Mouse (Mus musculus): ENCODE results near the gene Azin2.

Gene Azin2

DNA sequence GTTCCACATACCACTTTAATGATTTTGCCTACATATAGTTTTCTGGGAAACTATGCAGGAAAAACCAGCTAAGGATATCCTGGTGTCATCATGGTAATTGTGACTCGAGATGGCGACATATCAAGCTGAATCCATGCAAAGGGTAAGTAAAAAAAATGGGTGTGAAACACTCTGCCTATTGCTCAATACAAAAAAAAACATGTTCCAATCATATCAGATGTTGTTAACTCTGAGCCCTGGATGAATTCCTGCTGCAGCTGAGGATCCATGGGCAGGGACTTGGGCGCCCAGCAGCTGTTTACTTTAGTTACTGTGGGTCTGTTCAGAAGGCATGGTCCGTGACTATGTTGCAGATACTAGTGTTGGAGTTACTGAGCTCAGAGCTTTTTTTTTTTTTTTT, 14.3 kb upstream of the Azin2 start:
- no peak for DNase-seq

- no peak for DNase-seq
Observed at GRCm38 (mm10) chr4:128974677-128975076, 12.4 kb upstream of the Azin2 start.

DNA sequence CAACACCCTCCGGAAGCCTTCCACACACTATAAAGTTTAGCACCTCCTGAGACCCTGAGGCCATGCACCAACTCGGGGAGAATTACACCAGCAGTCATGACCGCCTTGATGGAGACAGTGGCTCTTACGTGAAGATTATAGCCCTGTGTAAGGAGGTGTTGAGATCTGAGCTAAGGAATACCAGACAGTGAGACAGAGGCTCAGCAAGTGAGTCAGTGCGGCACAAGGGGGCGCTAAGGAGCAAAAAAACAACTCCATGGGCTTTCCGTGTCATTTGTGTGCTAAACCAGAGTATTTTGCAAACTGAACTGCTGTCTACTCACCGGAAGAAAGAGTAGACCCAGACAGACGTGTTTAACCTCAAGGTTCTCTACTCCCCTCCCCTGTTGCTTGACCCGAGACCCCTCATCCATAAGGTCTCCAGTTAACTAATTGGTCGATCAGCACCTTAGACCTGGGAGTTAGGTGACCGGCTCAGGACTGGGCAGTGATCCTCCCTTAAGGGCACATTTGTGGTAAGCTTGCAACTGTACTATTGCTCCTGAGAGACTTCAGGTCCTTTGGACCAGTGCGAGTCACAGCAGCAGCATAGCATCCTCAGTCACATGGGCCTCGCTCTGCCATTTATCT, 8.9 kb upstream of the Azin2 start:
- peak; percentile 82 for DNase-seq

DNA sequence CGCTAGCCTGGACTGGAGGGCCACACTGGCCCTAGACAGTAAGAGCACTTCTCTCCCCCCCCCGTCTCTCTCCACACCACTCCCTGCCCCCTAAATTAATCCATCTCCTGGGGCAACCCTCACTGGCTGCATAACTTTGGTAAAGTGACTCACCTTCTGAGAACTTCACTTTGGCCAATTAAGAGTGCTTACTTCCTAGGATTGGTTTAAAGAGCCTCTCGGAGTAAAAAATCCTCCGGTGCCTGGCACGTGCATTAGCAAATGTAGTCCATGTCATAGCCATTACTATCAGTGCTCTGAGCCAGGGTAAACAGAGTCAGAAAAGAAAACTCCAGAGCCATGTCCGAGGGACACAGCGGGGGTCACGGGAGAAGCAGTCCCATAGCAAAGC, 8.2 kb upstream of the Azin2 start:
- no peak for DNase-seq

GRCm38 (mm10) chr4:128969607-128970416, 7.6 kb upstream of the Azin2 start:
- no peak for DNase-seq

DNA sequence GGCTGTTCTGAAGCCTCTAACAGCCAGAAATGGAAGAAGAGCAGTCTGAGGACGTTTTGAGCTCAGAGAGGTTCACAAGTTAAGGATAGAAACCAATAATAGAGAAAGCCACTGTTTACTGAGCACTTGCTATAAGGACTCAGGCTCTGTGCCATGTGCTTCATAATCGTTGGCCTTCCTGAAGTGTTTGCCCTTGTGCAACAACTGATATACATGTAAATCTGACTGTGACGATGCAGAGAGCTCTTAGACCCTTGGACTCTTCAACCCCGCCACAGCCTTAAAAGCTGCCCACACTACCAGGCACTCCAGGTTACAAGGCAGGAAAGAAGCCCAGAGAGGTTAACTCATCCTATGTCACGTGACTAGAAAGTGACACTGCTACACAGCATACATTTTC, 6.8 kb upstream of the Azin2 start:
- DNase-seq = no peak

DNA sequence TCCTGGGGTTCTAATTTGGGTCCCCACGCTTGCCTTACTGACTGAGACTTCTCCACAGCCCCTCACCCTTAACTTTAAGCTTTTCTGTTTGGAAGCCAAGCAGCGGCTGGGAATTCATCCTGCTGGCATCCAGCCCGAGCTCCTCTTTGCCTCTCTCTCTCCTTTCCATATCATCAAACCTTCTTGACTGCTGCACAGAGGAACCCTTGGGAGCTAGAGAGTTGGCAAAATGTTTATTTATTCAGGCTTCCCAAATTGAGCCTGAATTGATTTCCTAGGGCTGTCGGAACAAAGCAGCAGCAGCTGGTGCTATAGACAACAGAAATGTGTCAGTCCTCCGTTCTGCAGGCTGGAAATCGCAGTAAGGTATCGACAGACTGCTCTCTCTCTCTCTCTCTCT, 4.5 kb upstream of the Azin2 start:
- no peak for DNase-seq

DNA sequence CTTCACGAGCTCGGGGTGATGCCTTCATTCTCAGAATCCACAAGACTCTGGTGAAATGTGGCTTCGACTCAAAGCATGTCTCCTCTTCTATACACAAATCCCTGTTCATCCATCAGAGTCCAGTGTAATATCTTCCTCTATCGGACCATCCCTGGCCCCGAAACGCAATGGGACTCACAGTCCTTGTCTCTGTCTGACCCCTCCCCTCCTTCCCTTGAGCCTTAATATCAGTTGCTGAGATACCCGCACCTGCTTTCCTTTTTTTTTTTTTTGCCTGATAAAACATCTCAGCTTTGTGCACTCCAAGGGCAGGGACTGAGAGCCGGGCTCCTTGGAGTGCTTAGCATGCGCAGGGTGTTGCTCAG, 666 bp upstream of the Azin2 start:
- no peak for DNase-seq

DNA sequence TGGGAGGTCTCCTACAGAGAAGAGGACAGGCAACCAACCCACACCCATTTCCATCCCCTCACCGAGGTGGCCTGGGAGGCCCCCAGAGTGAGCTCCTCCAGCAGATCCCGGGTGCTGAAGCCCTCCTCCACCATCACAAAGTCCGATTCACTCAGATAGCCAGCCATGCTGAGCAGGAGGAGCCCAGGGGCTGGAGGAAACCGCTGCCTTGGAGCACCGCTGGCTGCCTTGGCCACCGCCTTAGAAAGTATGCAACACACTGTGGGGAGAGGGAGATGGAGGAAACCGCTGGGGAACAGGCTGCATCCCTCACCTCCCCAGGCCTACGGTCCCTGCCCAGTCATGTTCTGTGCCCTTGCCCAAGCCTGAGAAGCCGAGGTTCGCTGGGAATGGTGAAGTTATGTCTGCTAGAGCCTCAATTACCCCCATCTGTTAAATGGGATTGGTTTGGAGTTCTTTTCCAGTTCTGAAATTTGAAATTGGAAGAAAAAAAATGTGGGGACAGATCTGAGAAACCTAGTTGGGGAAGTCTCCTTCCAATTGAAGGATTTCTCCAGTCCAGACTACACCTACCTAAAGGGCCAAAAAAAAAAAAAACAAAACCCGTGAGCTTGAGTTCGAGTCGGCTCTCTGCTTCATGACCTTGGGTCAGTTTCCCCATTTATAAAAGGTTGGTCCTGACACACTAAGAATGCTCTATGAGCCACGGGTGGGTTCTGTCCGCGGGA, 777 bp downstream of the Azin2 start:
- no peak for DNase-seq

DNA sequence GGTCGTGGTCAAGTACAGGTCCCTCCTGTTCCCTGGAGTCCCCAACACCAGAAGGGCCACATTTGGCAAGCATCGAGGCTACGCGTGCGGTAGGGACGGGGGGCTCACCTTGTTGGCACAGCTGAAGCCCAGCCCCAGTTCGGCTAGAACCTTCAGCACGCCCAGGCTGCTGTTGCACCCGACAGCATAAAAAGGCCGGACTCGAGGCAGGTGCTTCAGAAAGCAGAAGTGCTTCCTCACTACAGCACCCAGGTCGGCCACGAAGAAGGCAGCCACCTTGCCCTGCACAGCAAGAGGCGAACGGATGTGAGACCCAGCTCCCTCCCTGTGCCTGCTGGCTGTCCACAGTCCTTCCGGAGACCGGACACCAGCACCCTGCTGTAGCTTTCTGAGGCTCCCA, 2.6 kb downstream of the Azin2 start:
- no peak for DNase-seq

DNA sequence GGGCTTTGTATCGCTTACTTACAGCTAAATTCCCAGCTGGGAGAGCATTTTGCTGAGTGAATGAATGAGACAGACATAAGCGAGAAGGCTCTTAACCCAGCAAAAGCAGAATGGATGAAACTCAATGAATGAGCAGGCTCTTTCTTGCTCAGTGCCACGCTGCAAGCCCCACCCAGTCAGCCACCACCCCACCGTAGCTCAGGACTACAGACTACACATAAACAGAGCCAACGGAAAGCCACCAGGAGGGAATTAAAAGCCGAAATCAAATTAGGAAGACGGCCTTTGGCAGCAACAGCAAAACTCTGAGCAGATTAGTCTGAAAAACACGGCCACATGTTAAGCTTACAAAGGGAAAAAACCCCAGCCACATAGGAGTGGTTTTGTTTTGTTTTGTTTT, 3.4 kb downstream of the Azin2 start:
- no peak for DNase-seq

- no peak for DNase-seq
Observed at GRCm38 (mm10) chr4:128958156-128958555, 4.1 kb downstream of the Azin2 start.

GRCm38 (mm10) chr4:128957155-128957911, 4.9 kb downstream of the Azin2 start:
- DNase-seq = peak; percentile 54

DNA sequence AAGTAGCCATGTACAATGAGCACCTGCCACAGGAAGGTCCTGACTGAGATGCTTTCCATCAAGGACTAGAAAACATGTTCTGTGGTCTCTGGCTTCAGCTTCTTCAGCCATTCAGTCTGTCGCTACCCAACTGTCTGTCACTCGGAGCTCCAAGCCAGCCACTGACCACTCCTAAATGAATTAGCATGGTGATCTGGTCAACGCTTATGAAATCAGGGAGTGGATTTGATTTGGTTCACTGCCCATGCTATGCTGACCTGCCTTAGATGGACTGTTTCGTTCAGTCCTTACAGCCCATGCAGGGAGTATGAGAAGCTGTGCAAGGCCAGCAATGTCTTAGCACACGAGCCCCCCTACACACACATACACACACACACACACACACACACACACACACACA, 8.4 kb downstream of the Azin2 start:
- DNase-seq = no peak

DNA sequence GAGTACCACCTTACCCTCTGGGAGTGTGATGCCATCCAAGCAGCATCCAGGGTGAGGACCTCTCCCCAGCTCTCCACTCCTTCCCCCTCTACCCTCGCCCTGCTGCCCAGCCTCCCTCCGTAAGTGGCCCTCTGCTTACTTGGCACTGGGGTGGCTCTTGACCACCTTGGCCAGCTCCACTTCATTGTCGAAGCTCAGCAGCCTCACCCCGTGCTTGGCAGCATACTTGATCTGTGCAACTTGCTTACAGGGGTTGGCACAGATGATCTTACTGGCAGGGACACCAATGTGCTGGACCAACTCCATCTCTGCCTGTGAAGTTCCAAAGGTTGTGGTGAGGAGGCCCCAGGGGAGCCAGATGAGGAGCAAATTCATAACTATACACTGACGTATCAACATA, 11.8 kb downstream of the Azin2 start:
- DNase-seq = peak; percentile 42

DNA sequence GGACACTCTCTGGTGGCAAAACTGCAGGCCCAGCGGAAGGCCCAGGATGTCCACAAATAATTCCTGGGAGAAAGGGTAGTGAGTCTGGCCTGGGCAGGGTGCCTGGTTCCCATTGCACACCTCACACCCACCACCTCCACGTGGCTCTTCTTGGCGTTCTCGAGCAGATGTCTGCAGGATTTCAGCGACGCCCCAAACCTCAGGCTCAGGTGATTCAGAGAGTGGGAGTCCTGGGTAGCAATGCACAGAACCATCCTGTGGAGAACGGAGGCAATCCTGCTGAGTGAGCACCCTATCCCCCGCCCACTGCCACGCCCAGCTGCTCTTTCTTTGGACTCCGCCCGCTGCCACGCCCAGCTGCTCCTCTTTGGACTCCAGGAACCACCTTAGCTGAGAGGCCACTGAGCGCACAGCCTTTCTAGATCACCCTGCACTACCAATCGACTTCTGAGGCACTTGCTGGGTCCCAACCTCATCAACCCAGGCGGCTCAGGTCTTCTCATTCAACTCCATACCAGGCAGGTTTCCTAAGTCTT, 12.7 kb downstream of the Azin2 start:
- DNase-seq = no peak

- peak; percentile 72 for DNase-seq
Observed at GRCm38 (mm10) chr4:128948137-128948674, 14.0 kb downstream of the Azin2 start.

DNA sequence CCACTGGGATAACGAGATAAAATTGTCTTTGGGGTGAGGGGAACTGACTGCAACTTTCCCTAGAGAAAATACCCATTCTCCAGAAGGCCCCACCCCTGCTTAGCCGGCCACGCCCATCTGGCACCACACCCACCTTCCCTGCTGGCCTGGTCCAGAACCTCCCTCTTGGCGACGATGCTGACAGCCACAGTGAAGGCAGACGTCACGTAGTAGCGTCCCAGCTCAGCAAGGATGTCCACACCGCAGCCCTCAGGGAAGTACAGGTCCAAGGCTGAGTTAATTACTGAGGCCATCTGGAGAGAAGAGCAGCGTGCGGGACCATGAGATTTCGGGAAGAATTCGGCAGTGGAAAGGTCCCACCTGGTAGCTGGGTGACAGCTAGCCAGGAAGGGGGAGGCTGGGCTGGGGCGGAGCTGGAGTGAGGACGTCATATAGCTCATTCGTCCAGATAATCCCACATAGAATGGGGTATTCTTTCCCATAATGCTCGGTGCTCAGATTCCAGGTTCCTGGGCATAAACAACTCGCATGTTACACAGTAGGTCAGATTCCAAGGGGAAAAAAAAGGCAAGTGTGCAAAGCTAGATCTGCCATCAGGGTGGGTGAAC, 14.8 kb downstream of the Azin2 start:
- DNase-seq = no peak

GRCm38 (mm10) chr4:128946736-128947135, 15.5 kb downstream of the Azin2 start:
- DNase-seq = no peak

DNA sequence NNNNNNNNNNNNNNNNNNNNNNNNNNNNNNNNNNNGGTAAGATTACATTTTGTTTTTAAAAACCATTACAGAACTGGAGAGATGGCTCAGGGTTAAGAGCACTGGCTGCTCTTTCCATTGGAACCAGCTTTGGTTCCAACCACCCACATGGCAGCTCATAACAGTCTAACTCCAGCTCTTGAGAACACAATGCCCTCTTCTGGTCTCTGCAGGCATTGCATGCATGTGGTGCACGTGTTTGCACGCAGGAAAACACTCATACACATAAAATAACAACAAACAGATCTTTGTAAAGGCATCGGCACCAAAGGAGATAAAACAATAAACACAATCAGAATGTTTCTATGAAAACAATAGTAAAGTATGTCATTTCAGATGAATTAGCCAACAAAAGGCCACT, 19.9 kb downstream of the Azin2 start:
- no peak for DNase-seq

DNA sequence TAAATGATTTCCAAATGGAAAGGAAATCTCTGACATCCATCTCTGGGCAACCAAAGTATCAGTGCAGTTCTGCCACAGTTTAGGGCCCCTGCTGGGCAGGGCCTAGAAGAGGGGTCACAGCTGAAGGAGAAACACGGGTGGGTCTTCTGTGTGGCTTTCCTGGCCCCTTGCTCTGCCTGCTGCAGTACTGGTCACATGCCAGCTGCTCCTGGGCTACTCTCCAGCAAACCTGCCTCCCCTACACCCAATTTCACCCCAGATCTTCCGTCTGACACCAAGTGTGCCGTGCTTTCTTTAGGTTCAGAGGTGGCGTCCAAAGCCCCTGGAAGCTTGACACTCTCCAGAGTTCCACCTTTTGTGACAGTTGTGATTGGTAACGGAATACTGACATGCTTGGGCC, 26.6 kb downstream of the Azin2 start:
- DNase-seq = no peak

DNA sequence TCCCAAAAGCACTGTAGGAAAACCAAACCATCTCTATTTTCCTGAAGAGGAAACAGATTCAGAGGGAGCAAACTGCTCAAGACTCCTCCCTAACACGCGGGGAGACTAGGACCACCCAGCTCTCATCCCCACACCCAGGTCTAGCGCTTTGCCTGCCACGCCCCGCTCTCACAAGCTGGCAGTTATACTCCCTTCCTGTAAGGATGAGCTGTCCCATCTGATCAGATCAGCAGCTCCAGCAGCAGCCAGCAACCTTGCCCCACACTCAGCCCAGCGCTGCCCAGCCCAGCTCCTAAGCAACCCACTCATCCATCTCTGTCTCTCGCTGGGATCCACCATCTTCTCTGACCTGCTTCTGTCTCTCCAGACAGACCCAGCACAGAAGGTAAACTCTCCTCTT, 29.5 kb downstream of the Azin2 start:
- DNase-seq = no peak
